Mouse (Mus musculus) neural tube, embryonic 14.5 days (tissue): Measurements from ENCODE around the gene Numbl. TPM values are rescaled to one million over a fixed set of nuclear protein-coding genes. Genes with fewer than 3 reads are reported as not detected.

Source experiments
- ATAC-seq: fragments of 200-750 bp; cut with Nextera tagmentation; 2 replicates; pipeline ENCODE4 v1.8.0; 2017; ENCODE audit warnings: low read depth, mild to moderate bottlenecking, moderate TSS enrichment, moderate library complexity
- H3K27ac ChIP-seq: fragments of 300-500 bp; sonication (generic); 2 replicates; pipeline ENCODE4 v1.5.1; 2014; ENCODE audit warnings: low read depth, mild to moderate bottlenecking, control low read depth, low read length, moderate library complexity, mixed read lengths
- H3K27me3 ChIP-seq: fragments of 300-500 bp; sonication (generic); 2 replicates; pipeline ENCODE4 v1.6.1; 2014; ENCODE audit warnings: low read length; ENCODE audit not compliant: control insufficient read depth, insufficient read depth
- H3K36me3 ChIP-seq: fragments of 300-500 bp; sonication (generic); 2 replicates; pipeline ENCODE4 v1.6.1; 2014; ENCODE audit warnings: low read length, mixed read lengths; ENCODE audit not compliant: control insufficient read depth, insufficient read depth
- H3K4me1 ChIP-seq: fragments of 300-500 bp; sonication (generic); 2 replicates; pipeline ENCODE4 v1.6.1; 2014; ENCODE audit warnings: low read length; ENCODE audit not compliant: control insufficient read depth, insufficient read depth
- H3K4me2 ChIP-seq: fragments of 300-500 bp; sonication (generic); 2 replicates; pipeline ENCODE4 v1.6.1; 2014; ENCODE audit warnings: mild to moderate bottlenecking, low read depth, low read length, control low read depth
- H3K4me3 ChIP-seq: fragments of 300-500 bp; sonication (generic); 2 replicates; pipeline ENCODE4 v1.5.1; 2014; ENCODE audit warnings: low read depth, low read length, control low read depth, mixed read lengths
- H3K9ac ChIP-seq: fragments of 300-500 bp; sonication (generic); replicated peaks from 2 replicates; pipeline ENCODE4 v1.6.1; 2014; ENCODE audit warnings: low read depth, mild to moderate bottlenecking, control low read depth, low read length, mixed read lengths
- H3K9me3 ChIP-seq: fragments of 300-500 bp; sonication (generic); 2 replicates; pipeline ENCODE4 v1.6.1; 2016; ENCODE audit warnings: low read length; ENCODE audit not compliant: control insufficient read depth
- WGBS: fragments of 180-500 bp; shearing (Covaris S2); extraction: QIAGEN DNeasy Blood & Tissue Kit; methylation state at CpG from one replicate; pipeline ENCODE4 v1.1.7; 2014; 5-methylcytosine and 5-hydroxymethylcytosine counted together
- polyA plus RNA-seq: library from polyadenylated mRNA; unstranded; fragments of >200 nt; fragmentation: Nextera tagmentation; extraction: Ambion mirVana; gene quantifications from 2 replicates; pipeline ENCODE4 v1.2.1, GENCODE M21; 2014

Numbl gene
- polyA plus RNA-seq, 1 experiment from 2014 or later = 27.9 TPM

DNA sequence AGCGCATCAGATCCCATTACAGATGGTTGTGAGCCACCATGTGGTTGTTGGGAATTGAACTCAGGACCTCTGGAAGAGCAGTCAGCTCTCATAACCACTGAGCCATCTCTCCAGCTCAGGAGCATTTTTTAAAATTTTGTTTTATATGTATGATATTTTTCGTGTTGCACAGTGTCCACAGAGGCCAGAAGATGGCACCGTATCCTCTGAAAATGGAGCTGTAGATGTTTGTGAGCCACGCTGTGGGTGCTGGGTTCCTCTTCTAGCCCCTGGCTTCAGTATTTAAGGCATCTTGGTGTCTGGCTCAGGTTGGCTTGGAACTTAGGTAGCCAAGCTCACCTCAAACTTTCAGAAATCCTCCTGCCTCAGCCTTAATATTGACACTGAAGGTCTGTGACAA lies 38.3 kb downstream of the Numbl start:
- Histone ChIP-seq H3K27ac (no peak overlapping the region), H3K4me2 (no peak overlapping the region), H3K4me1 (no peaks in the 10 kb centered on the region), H3K36me3 (no peaks in the 10 kb centered on the region), H3K9me3 (no peaks in the 10 kb centered on the region), H3K4me3 (no peak overlapping the region), H3K9ac (no peak overlapping the region), H3K27me3 (no peaks in the 10 kb centered on the region)
- 88% methylated on average over 4 of the region's 4 CpGs for WGBS
- no peak for ATAC-seq

- Histone ChIP-seq H3K9me3 (no peaks in the 10 kb centered on the region), H3K4me1 (no peaks in the 10 kb centered on the region), H3K27me3 (no peaks in the 10 kb centered on the region), H3K4me2 (no peak overlapping the region), H3K4me3 (no peak overlapping the region), H3K36me3 (no peaks in the 10 kb centered on the region), H3K9ac (no peak overlapping the region), H3K27ac (no peak overlapping the region)
- 89% methylated on average over 16 of the region's 16 CpGs for WGBS
- no peak for ATAC-seq
Measured at GRCm38 (mm10) chr7:27298033-27298610, 39.9 kb downstream of the Numbl start.

DNA sequence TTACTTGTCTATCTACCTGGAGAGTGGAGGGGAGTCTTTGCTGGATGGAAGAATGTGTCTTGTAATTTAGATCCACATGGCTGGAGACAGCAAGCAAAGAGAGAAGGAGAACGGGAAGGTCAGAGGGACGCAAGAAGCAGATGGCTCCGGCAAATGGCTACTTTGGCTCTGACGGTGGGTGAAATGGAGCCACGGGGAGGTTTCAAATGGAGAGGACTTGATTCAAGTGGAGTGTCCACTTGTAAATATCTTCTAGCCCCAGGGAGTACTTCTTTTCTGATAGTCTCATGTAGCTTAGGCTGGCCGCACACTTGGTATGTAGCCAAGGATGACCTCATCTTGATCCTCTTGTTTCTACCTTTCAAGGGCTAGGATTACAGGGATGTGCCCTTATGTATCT lies 40.6 kb downstream of the Numbl start:
- no peak overlapping the region for H3K4me3 ChIP-seq
- no peaks in the 10 kb centered on the region for H3K36me3 ChIP-seq
- no peak overlapping the region for H3K27ac ChIP-seq
- no peak overlapping the region for H3K9ac ChIP-seq
- no peak overlapping the region for H3K4me2 ChIP-seq
- WGBS = 89% methylated on average over 6 of the region's 6 CpGs
- no peaks in the 10 kb centered on the region for H3K27me3 ChIP-seq
- no peaks in the 10 kb centered on the region for H3K9me3 ChIP-seq
- ATAC-seq = no peak
- H3K4me1 ChIP-seq = no peaks in the 10 kb centered on the region

DNA sequence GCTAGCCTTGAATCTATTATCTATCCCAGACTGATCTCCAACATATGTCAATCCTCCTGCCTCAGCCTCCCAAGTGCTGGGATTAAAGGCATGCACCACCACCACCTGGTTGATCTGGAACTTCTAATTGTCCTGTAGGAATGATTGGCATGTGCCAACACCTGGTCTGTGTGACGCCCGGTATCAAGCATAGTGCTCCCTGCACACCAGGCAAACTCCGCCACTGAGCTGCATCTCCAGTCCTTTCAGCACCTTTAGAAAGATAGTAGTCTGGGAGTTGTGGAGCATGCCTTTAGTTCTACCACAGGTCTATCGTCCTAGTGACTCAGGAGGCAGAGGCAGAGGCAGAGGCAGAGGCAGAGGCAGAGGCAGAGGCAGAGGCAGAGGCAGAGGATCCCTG lies 42.1 kb downstream of the Numbl start:
- H3K9ac ChIP-seq = no peak overlapping the region
- H3K4me1 ChIP-seq = no peaks in the 10 kb centered on the region
- no peaks in the 10 kb centered on the region for H3K36me3 ChIP-seq
- H3K4me3 ChIP-seq = no peak overlapping the region
- no peak for ATAC-seq
- H3K9me3 ChIP-seq = no peaks in the 10 kb centered on the region
- H3K27ac ChIP-seq = no peak overlapping the region
- H3K27me3 ChIP-seq = no peaks in the 10 kb centered on the region
- WGBS = 90% methylated on average over 4 of the region's 4 CpGs
- H3K4me2 ChIP-seq = no peak overlapping the region

- WGBS = 73% methylated on average over 5 of the region's 5 CpGs
Measured at GRCm38 (mm10) chr7:27300801-27301200, 42.6 kb downstream of the Numbl start.

GRCm38 (mm10) chr7:27302172-27302571 lies 43.9 kb downstream of the Numbl start:
- H3K9me3 ChIP-seq = no peaks in the 10 kb centered on the region
- H3K9ac ChIP-seq = no peak overlapping the region
- H3K27ac ChIP-seq = no peak overlapping the region
- ATAC-seq = no peak
- no peak overlapping the region for H3K4me3 ChIP-seq
- WGBS = 12% methylated on average over 11 of the region's 11 CpGs
- no peaks in the 10 kb centered on the region for H3K4me1 ChIP-seq
- no peaks in the 10 kb centered on the region for H3K27me3 ChIP-seq
- H3K36me3 ChIP-seq = no peaks in the 10 kb centered on the region
- no peak overlapping the region for H3K4me2 ChIP-seq

More at GRCm38 (mm10) chr7:27300801-27301200, 42.6 kb downstream of the Numbl start:
- no peak overlapping the region for H3K4me3 ChIP-seq
- no peaks in the 10 kb centered on the region for H3K4me1 ChIP-seq
- no peaks in the 10 kb centered on the region for H3K9me3 ChIP-seq
- H3K9ac ChIP-seq = no peak overlapping the region
- no peaks in the 10 kb centered on the region for H3K27me3 ChIP-seq
- ATAC-seq = no peak
- H3K36me3 ChIP-seq = no peaks in the 10 kb centered on the region
- no peak overlapping the region for H3K4me2 ChIP-seq
- no peak overlapping the region for H3K27ac ChIP-seq

DNA sequence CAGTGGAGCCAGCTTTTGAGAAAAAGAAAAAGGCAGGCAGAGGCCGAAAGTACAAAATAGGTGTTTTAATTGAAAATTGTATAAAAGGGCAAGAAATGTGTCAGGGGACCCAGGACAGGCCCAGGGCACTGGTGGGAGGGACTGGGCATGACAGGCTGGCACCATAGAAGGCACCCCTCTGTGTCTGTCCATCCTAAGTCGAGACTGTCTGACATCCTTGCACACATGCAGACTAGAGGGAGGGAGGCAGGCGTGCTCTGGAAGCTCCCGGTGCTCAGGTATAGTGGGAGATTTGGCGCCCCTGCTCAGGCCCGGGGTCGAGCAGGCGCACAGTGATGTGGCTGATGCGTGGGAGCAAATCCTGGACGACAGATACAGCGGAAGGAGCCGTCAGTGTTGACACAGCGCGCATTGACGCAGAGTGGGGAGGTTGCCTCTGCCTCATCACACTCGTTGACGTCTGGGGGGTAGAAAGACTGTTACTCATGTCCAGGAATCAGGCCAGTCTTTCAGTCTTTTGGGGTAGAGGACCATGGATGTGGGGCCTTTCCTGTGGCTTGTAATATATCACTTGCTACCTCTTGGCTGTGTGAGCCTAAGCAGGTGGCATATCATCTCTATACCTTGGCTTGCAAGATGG lies 47.0 kb downstream of the Numbl start:
- no peak overlapping the region for H3K9ac ChIP-seq
- no peak for ATAC-seq
- H3K4me2 ChIP-seq = no peak overlapping the region
- H3K27me3 ChIP-seq = no peaks in the 10 kb centered on the region
- no peaks in the 10 kb centered on the region for H3K4me1 ChIP-seq
- H3K27ac ChIP-seq = no peak overlapping the region
- 89% methylated on average over 17 of the region's 17 CpGs for WGBS
- H3K9me3 ChIP-seq = no peaks in the 10 kb centered on the region
- H3K36me3 ChIP-seq = no peaks in the 10 kb centered on the region
- no peak overlapping the region for H3K4me3 ChIP-seq

- no peak for ATAC-seq
- WGBS = 77% methylated on average over 24 of the region's 24 CpGs
- H3K4me2 ChIP-seq = no peak overlapping the region
Measured at GRCm38 (mm10) chr7:27306161-27307160, 48.2 kb downstream of the Numbl start.

GRCm38 (mm10) chr7:27307551-27307950 lies 49.3 kb downstream of the Numbl start:
- Histone ChIP-seq H3K9ac (no peak overlapping the region), H3K4me3 (no peak overlapping the region), H3K27ac (no peak overlapping the region), H3K36me3 (no peaks in the 10 kb centered on the region), H3K9me3 (no peaks in the 10 kb centered on the region), H3K4me2 (no peak overlapping the region), H3K27me3 (no peaks in the 10 kb centered on the region), H3K4me1 (no peaks in the 10 kb centered on the region)
- ATAC-seq = no peak
- WGBS = 75% methylated on average over 9 of the region's 9 CpGs

More at GRCm38 (mm10) chr7:27306161-27307160, 48.2 kb downstream of the Numbl start:
- H3K4me3 ChIP-seq = no peak overlapping the region
- no peak overlapping the region for H3K9ac ChIP-seq
- no peak overlapping the region for H3K27ac ChIP-seq
- no peaks in the 10 kb centered on the region for H3K36me3 ChIP-seq
- no peaks in the 10 kb centered on the region for H3K27me3 ChIP-seq
- H3K4me1 ChIP-seq = no peaks in the 10 kb centered on the region
- no peaks in the 10 kb centered on the region for H3K9me3 ChIP-seq
